Mouse (Mus musculus): ENCODE data around the gene Nktr. TPM values are rescaled to one million over a fixed set of nuclear protein-coding genes. Genes with fewer than 3 reads are reported as not detected.

Gene Nktr
- polyA plus RNA-seq, 1 experiment = 24.5 TPM

- WGBS = 22% methylated on average over 5 of the region's 5 CpGs
- DNase-seq (ENCODE audit: low read depth, low spot score) = no peak
These were observed 72.2 kb downstream of the Nktr start for GRCm38 (mm10) chr9:121791206-121791605.

- DNase-seq (ENCODE audit: low read depth, low spot score) = no peak
- 49% methylated on average over 24 of the region's 24 CpGs for WGBS
These were observed 73.0 kb downstream of the Nktr start, which contains the start of gene Hhatl for GRCm38 (mm10) chr9:121791757-121792521. Gene Hhatl, minus strand, starts transcription at chr9:121792507.

- 40% methylated on average over 1 of the region's 1 CpGs for WGBS
- no peak for DNase-seq (ENCODE audit: low read depth, low spot score)
These were observed 76.1 kb downstream of the Nktr start for GRCm38 (mm10) chr9:121794972-121795539.

DNA sequence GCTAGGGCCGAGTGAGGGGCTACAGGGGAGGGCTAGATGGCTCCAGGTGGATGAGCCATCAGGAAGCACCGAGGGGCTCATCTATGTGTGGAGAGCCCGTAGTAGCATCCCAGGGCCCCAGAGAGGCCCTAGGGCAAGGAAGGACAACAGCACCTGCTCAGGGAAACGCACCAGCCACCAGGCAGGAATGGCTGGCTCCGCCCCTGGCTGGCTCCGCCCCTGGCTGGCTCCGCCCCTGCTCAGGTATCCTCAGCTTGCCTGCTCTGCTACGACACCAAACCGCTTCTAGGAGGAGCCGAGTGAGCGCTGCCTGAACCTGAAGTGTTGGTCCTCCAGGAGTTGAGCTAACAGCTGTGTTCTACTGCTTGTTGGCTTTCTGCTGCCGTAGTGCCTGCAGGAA is 78.8 kb downstream of the Nktr start:
- WGBS = 13% methylated on average over 12 of the region's 12 CpGs
- peak; percentile 31 for DNase-seq (ENCODE audit: low read depth, low spot score)

DNA sequence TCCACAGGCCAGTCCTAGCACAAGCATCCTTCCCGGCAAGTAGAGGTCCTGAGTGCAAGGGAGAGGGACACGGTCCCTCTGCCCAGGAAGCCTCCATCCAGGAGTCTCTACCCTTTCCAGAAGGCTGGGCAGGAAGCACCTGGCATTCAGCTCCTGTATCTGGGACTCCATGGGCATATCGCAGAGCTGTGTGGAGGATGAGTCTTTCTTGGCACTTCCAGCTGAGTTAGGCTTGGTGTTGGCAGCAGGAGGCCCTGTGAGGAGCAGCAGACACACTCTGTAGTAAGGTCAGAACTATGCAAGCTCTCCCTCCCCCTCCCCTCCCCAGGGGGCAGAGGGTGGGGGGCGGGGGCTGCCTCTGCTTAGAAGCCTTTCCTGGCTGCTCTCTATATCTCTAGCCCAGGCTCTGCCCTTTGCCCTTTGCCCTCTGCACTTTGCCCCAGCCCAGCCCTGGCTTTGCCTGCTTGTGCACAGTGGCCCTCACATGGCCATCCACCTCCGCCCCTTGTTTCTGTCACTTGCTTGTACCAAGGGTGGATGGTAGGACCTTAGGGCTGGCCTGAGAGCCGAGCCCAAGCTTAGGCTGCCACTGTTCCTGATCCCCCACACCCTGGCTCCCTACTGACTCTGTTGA is 80.0 kb downstream of the Nktr start:
- DNase-seq (ENCODE audit: low read depth, low spot score) = no peak
- WGBS = 44% methylated on average over 6 of the region's 6 CpGs

DNA sequence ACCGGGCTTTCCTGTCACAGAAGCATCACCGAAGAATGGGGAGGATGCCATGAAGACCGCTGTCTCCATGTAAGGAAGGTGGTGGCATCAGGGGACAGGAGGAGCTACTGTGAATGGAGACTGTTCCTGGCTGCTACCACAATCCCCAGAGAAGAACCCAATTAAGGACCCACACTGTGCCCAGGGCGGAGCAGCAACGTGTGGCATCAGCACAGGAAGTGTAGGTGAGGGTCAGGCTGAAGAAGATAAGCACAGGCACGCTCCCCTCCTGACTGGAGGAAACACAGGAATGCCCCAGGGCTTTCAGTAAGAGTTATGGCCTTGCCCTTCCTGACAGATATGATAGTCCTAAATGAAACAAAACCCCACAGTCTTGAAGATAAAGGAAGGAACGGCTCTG is 83.8 kb downstream of the Nktr start:
- DNase-seq (ENCODE audit: low read depth, low spot score) = no peak
- 56% methylated on average over 7 of the region's 7 CpGs for WGBS

Other genes with a start within 250 kb of the Nktr start
- gene Cck, start 223.5 kb upstream of the Nktr start, polyA plus RNA-seq (2012; rRNA removed) = 35.1 and 63.8 TPM in 2 replicates
- gene Lyzl4, start 77.1 kb upstream of the Nktr start, polyA plus RNA-seq (2012; rRNA removed) = 0.09 TPM in 1 of 2 replicates, not detected in the other
- 37.9 and 95.5 TPM in 2 replicates for gene Vipr1, start 76.5 kb upstream of the Nktr start, polyA plus RNA-seq (2012; rRNA removed)
- gene Sec22c, start 13.7 kb upstream of the Nktr start, polyA plus RNA-seq (2012; rRNA removed) = 4.7 and 17.9 TPM in 2 replicates
- gene Ss18l2, start 8.8 kb upstream of the Nktr start, polyA plus RNA-seq (2012; rRNA removed) = 25.3 and 26.0 TPM in 2 replicates
- gene Zfp651, start 40.2 kb downstream of the Nktr start, polyA plus RNA-seq (2012; rRNA removed) = 8.1 and 9.4 TPM in 2 replicates
- 0.06 and 0.11 TPM in 2 replicates for gene Klhl40, start 58.4 kb downstream of the Nktr start, polyA plus RNA-seq (2012; rRNA removed)
- gene Hhatl, start 73.3 kb downstream of the Nktr start, polyA plus RNA-seq (2012; rRNA removed) = 4.2 and 4.9 TPM in 2 replicates
- gene Ccdc13, start 120.3 kb downstream of the Nktr start, polyA plus RNA-seq (2012; rRNA removed) = 0.21 and 0.30 TPM in 2 replicates
- 18.4 and 29.0 TPM in 2 replicates for gene Higd1a, start 139.2 kb downstream of the Nktr start, polyA plus RNA-seq (2012; rRNA removed)
- 1.5 TPM in 2 replicates for gene Ackr2, start 179.2 kb downstream of the Nktr start, polyA plus RNA-seq (2012; rRNA removed)
- gene Cyp8b1, start 197.1 kb downstream of the Nktr start, polyA plus RNA-seq (2012; rRNA removed) = 0.07 and 0.09 TPM in 2 replicates
- gene Fam198a, start 231.8 kb downstream of the Nktr start, polyA plus RNA-seq (2012; rRNA removed) = 0.72 and 0.86 TPM in 2 replicates